Mouse (Mus musculus) forelimb bud, embryonic 11.5 days (tissue): ENCODE measurements around the gene Rgs6.

ENCODE experiments used
- DNase-seq: peaks from one replicate; pipeline ENCODE4 v3.0.0-alpha.2; 2012; ENCODE audit warnings: low read depth, low spot score

Gene Rgs6

GRCm38 (mm10) chr12:83180561-83180960, 592.5 kb downstream of the Rgs6 start:
- no peak for DNase-seq

GRCm38 (mm10) chr12:83201674-83202073, 613.6 kb downstream of the Rgs6 start:
- DNase-seq: no peak

GRCm38 (mm10) chr12:83204361-83204760, 616.3 kb downstream of the Rgs6 start:
- no peak for DNase-seq

- DNase-seq: no peak
Measured at GRCm38 (mm10) chr12:83206866-83207265, 618.8 kb downstream of the Rgs6 start.

GRCm38 (mm10) chr12:83207481-83207880, 619.4 kb downstream of the Rgs6 start:
- no peak for DNase-seq

- DNase-seq: no peak
Measured at GRCm38 (mm10) chr12:83208011-83208410, 619.9 kb downstream of the Rgs6 start.

- DNase-seq: no peak
Measured at GRCm38 (mm10) chr12:83208841-83209240, 620.7 kb downstream of the Rgs6 start.

- no peak for DNase-seq
Measured at GRCm38 (mm10) chr12:83209461-83209860, 621.4 kb downstream of the Rgs6 start.

GRCm38 (mm10) chr12:83210294-83210693, 622.2 kb downstream of the Rgs6 start:
- DNase-seq: no peak

GRCm38 (mm10) chr12:83210735-83211134, 622.6 kb downstream of the Rgs6 start:
- DNase-seq: no peak

- DNase-seq: no peak
Measured at GRCm38 (mm10) chr12:83211146-83211822, 623.2 kb downstream of the Rgs6 start.
